Mouse (Mus musculus): ENCODE results near the gene Pde4d.

GRCm38 (mm10) chr13:108435687-108436086, 14.1 kb upstream of the Pde4d start:
- TF ChIP-seq CTCF (IDR thresholded peaks at IDR 0.05; ENCODE audit: control insufficient read depth, insufficient read depth, insufficient read length) = no peak
- TF ChIP-seq MYOG (IDR thresholded peaks at IDR 0.05; ENCODE audit: control insufficient read depth, extremely low read depth, insufficient read length) = no peak
- no peak for TF ChIP-seq MYOD1 (IDR thresholded peaks at IDR 0.05; ENCODE audit: control insufficient read depth, insufficient read length, low read depth)
- TF ChIP-seq USF1 (IDR thresholded peaks at IDR 0.05; ENCODE audit: low read depth) = no peak
- no peak for TF ChIP-seq CEBPB (IDR thresholded peaks at IDR 0.05; ENCODE audit: low read depth)
- TF ChIP-seq MAX (IDR thresholded peaks at IDR 0.05) = no peak
